Mouse (Mus musculus): Measurements from ENCODE around the gene Sft2d2.

Sft2d2 gene

GRCm38 (mm10) chr1:165133858-165134257 lies 60.4 kb downstream of the Sft2d2 start:
- in situ Hi-C loops (cut with MboI, MseI), result no loop called here

GRCm38 (mm10) chr1:165133279-165133678 lies 61.0 kb downstream of the Sft2d2 start:
- in situ Hi-C loops (cut with MboI, MseI), result no loop called here

GRCm38 (mm10) chr1:165132187-165132877 lies 61.9 kb downstream of the Sft2d2 start:
- in situ Hi-C loops (cut with MboI, MseI), result no loop called here

GRCm38 (mm10) chr1:165129573-165129972 lies 64.7 kb downstream of the Sft2d2 start:
- in situ Hi-C loops (cut with MboI, MseI), result loop anchor here (10.0 kb wide), 1 partner anchor 765 kb away; no protein-coding TSS in a partner anchor
